Mouse (Mus musculus) layer of hippocampus, adult 9-10 months (tissue): ENCODE data around the gene Hc.

Experiments
- DNase-seq: peaks from one replicate; pipeline ENCODE4 v3.0.0; 2022; ENCODE audit warnings: low spot score

The Hc gene

DNA sequence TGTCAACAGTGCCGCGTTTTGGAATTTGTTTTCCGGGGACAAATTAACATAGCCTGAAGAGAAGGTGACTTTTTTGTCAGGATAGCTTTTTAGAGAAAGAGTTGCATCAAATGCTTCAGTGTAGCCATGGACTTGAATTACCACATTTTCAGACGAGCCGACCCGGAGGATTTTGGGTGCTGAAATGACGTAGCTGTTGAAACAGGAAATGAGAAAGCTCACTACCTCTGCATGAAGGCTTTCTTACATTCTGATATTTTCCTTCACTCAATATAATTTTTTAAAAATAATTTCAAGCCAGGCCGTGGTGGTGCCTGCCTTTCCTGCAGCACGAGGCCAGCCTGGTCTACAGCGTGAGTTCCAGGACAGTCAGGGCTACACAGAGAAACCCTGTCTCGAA, 4.0 kb downstream of the Hc start:
- no peak for DNase-seq

DNA sequence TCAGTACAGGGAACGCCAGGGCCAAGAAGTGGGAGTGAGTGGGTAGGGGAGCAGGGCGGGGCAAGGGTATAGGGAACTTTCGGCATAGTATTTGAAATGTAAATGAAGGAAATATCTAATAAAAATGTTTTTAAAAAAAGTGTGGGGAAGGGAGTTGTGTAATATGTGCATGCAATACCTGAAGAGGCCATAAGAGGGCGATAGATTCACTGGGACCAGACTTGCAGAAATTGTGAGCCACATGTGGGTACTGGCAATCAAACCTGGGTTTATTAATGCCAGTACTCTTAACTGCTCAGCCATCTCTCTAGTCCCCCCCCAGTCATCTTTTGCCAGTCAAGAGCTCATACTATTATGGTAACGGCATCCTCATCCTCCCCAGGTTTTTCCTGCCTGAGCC, 12.4 kb downstream of the Hc start:
- no peak for DNase-seq

DNA sequence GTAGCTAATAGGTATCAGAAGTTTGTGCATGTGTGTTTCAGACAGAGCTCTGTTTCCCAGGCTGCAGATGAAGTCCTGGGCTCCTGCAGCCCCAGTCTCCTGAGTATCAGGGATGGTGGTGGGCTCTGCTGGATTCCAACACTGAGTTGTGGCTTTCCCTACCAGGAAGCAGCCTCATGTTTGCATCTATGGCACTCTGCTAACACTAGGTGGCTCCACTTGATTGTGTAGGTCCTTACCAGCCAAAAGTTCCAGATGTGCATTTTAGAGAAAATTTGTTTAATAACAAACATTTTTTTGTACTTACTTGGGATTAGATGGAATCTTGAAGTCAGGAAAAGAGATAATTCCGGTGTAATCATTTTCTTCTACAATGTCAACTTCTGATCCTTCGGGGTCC, 16.3 kb downstream of the Hc start:
- DNase-seq = no peak

DNA sequence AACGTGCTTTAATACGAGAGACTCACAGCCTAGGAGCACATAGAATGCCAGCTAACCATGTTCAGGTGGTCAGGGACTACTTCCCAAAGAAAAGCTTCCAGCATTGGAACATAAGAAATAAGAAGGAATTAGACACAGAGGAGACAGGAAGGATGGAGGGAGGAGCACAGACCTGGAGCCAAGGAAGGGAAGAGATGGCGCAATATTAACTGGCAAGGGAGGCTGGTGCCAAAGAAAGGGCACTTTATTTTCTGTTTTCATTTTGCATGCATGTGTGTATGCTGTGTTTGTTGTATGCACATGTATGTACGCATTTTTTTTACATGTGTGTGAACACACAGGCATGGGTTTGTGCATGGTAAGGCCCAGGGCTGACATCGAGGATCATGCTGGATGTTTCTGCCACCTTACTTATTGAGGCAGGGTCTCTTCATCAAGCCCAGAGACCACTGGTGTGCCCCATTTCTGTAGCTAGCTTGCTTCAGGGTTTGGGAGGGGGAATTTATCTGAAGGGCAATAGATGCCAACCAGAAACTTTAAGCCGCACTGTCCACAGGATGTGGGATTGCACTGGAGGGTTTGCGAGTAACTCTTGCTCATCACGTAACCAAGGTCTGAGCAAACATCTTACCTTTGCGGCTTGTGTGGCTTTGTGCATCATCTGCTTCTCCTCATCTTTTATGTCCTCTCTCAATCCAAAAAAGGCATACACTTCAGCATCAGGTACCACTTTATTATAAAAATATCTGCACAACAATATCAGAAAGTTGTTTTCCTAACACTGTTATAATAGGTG, 22.5 kb downstream of the Hc start:
- no peak for DNase-seq

DNA sequence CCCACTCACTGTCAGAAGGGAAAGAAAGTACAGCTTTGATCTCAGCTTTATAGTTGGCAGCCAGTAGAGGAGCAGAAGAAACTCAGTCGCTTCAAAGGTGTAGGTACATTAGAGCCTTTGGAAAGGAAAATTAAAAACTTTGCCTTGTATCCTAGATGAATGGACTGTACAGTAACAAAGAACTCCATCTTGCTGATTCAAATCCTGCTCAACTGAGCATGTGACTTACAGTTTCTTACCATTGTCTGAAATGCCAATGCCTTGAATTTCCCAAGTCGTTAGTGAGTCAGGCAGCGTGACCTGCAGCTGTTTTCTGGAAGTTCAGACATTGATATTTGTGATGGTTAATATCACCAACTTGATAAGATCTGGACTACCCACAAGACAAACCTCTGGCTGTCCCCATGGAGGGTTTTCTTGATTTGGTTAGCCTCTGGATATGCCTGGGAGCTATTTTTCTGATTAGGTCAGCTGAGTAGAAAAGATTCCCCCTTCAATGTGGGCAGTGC, 36.5 kb downstream of the Hc start:
- DNase-seq = no peak

DNA sequence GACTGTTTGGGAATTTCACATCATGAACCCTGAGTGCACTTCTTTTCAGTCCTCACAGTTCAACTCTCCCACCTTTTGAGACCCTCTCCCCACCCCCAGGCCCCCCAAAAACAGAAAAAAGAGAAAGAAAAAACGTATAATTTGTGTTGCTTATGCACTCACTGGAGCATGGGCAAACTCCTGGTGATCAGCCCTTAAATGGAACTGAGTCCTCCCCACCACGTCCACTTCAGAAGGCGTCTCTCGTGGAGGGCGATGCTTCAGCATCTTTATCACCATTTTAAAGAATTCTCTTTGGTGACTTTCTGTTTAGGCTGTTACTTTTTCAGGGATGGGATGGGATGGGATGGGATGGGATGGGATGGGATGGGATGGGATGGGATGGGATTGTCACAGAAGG, 39.4 kb downstream of the Hc start:
- no peak for DNase-seq

DNA sequence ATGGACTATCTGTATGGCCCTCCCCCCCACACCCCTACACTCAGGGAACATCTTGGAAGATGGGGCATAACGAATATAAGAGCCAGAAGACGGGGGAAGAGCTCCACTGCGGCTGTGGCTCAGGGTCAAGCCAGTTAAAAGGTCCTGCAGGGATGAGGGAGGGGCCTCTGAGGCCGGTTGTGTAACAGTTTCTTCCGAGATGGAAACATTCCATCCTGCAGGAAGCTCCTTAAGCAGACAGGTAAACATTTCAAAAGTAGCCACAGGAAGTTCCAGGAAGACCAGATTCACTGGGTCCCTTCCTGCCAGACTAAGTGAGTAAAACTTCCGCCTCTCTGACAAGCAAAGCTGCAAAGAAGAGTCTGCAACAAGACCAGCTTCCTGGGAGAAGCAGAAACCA, 45.4 kb downstream of the Hc start:
- DNase-seq = no peak

DNA sequence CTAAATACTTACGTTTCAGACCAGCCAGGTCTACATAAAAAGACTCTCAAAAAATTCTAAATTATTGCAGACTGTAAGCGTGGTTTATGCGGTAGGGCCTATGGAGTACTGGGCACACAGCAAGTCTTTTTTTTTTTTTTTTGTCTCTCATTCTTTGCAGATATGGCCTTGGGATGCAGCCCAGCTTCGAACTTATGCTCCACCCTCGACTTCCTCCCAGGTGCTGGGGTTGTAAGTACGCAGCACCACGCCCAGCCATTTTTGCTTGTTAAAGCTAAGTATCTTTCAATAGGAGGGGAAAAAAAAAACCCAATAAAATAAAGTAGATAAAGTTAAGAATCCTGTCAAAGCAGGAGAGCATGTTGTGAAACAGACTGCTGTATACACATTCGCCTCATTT, 49.6 kb downstream of the Hc start:
- no peak for DNase-seq

DNA sequence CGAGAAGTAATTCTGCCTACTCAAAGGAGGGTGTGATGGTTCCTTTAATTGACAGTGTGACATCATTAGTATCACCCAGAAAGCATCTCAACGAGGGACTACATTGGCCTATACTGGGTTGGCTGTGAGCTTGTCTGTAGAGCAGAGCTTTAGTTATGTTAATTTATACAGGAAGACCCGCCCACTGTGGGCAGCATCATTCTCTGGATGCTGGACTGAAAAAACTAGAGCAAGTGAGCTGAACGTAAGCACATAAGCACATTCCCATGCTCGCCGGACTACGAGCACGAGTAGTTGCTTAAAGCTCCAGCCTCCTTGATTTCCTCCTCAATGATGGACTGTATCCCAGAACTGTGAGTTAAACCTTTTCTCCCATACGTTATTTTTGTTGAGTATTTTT, 62.3 kb downstream of the Hc start:
- DNase-seq = no peak

DNA sequence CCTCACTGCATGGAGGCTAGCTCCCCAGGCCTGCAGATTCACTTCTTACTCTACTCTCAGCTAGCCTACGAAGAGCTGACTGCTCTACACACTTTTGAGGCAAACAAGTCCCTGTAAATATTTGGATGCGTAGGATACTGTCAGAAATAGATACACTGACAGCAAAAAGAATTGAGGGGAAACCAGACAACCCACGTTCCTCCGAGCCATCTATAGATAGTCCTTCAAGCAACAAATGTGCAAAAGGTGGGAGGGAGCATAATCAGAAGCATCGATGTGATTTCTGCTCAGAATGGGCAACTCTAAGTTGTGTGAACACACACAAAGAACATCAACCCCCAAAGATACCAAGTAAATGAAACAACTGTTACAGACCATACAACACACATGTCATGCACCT, 64.7 kb downstream of the Hc start:
- DNase-seq = no peak

DNA sequence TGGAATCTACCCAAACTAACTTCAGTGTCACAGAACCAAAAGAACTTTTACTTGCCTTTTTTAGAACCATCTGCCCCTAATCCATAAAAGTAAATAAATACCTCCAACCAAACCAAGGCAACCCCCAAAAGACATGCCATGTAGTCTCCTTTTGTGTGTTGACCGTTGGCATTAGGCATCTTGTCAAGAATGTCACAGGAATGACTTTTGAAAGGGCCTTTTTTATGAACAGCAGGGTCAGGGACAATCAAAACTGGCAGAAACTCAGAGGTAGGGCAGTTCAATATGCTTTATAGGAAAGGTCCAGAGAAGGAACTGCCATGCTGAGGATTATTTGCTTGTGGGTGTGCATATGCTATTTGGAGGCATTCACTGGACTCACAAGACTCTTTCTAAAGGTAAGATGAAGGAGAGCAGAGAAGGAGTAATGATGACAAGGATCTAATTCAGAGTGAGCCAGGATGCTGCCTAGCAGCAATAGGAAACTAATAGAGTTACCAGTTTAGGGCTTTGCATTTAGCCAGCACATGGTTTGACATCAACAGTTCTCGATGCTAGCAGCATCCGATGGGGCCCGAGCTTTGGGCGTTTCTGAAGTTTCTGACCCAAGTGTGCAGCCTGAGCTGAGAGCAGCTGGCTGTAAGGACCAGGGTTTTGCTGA, 67.4 kb downstream of the Hc start:
- DNase-seq = no peak

DNA sequence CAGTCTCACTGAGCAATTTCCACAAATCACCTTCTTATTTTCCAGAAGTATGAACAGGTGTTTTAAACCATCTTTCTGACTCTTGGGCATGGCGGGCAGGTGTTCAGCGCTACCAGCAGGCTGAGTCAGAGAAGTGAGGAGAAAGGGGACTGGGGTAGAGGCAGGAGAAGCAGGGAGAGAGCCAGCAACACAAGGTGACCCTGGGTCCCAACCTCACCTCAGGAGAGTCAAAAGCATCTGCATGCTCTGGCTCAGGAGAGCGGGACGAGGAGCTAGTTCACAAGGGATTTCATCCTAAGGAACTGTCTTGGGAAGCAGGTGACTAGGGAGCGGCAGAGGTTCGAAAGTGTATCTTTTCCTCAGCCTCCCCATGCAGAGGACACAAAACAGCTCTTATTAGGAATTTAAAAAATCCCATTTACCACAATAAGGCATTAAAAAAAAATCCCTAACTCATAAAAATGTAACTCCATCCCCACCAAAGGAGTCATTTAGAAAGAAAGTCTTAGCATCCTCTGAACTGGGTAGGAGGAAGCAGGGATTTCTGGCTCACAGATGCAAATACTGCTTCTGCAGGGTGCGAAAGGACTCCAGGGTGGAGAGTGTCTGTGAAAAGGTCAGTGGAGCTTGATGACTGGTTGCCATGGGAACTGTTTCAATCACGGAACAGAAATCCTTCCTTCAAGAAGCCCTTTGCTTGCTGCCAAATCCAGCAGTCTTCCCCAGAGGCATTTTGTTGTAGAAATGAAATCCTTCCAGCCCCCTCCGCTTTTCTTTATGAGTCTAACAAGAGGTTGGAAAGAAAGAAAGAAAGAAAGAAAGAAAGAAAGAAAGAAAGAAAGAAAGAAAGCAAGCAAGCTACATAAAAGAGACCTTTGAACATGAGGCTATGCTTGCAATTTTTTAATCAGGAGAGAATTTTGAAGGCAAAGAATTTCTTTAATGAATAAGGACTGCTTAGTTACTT, 68.2 kb downstream of the Hc start:
- DNase-seq = no peak

DNA sequence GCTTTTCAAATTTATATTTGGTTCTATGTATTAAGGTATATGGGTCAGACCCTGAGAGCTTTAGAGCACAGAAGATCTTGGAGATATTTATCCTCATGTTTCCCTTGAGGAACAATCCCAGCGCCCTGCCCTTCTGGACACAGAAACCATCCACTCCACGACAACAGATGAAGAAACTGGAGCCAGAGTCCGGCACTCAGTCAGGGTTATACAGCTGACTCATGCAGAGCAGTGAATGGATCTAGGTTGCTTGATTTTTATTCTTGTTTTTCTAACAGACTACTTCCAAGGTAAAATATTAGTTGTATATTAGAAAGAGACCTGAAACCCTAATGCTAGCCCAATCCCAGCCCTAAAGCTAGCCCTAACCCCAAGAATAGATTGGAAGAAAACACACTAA, 69.3 kb downstream of the Hc start:
- no peak for DNase-seq

DNA sequence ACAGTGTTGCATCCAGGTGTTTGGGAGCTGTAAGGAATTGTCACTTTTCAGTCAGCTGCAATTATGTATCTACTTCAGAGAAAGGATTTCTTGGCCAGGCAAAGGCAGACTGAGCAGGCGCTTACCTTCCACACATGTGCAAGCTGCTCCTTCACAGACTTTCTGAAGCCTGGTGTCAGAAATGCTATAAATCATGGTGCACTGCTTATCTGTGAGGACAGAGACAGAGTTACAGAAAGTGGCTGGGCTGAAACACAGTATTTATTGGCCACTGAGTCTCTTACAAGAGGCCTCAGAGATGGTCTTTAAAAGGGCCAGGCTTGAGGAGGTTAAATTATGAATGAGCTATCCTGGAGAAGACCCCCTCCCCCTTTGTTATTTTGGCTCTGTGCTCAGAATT, 71.5 kb downstream of the Hc start:
- no peak for DNase-seq

DNA sequence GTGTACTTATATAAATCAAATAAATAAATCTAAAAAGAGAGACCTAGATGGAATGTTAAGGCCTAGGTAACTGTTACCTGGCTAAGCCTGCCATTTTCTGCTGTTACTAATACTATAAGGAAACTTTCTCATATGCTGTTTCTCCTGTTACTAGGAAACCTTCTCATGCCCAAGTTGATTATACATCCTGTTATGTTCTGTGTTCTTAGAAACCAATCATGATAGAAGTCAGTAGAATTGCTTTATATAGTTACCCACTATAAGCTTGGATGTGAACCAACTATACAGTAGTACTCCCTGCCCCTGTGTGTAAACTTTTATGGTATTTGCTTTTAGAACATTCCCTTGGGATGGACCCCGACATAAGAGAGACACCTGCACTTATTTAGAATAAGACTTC, 73.6 kb downstream of the Hc start:
- no peak for DNase-seq

DNA sequence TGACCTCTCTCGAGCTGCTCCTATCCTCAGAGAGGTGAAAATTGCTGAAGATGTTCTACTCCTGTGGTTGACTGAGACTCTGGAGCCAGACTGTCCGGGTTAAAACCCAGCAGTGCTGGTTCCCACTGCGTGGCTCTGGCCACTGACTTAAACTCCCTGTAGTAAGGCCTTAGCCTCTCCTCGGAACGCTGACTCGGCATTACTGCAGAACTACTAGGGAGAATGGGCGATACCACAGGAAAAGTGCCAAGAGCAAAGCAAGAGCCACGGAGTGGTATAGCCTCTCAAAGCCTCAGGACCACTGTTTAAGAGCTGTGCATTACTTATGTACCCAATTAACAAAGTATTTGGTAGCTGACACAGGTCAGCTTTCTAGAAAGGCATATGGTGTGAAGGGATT, 76.4 kb downstream of the Hc start:
- no peak for DNase-seq

DNA sequence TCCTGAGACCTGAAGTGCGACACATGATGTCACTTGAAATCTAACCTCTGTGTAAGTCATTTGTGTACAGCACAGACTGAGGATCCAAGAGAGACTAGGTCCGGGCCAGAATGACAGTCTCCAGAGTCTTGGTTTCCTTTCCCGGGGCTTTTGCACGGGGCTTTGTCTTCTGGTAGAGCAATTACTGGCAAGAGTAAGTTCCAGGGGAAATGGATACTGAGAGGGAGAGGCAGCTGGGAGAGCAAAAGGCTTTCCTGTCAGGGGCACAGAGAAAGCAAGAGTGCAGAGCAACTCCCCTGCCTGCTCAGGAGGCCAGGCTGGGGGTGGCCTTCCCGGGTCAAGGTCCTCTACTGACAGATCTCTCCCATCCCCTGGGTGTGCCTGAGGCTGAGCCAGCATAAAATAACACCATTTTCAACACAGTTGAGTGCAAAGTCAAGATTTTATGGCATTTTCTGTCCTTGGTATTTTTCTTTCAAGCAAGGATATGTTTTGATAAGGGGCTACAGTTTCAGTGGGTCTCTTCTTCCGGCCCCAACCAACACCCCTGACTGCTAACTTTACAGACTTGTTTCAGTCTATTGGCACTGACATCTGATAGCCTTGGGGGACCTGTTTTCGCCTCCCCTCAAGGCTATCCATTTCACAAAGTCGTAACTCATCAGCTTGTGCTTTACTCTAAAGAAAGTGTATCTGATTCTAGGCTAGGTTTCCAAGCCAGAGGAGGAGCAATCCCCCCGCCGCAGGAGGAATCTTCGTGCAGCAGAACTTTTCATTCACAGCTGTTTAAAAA, 78.1 kb downstream of the Hc start:
- DNase-seq = no peak

DNA sequence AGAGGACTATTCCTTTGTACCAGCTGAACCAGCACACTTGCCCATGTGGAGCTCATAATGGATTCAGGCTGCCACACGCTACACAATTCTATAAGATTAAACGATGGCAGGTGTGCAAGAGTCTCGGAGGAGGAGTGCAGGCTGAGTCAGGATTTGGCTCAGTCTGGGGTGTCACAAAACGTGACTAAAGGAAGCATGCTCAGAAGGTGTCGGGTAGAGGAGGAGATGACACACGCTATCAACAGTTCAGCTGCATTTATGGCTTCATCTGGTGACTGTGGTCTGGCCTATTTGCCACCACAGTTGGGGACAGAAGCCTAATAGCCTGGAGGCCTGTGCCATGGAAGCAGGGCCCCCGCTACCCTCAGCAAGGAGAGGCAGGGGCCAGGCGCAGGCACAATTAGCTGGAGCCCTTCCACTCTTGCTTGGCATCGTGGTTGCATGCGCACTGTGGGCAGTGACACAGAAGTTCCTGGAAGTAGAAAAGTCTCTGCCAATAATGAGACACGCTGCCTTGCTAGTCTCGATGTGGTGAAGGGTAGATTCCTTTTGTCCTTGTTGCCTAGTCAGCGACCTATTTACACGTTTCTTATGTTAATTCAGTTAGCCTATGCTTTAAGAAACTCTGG, 79.0 kb downstream of the Hc start:
- DNase-seq = no peak

DNA sequence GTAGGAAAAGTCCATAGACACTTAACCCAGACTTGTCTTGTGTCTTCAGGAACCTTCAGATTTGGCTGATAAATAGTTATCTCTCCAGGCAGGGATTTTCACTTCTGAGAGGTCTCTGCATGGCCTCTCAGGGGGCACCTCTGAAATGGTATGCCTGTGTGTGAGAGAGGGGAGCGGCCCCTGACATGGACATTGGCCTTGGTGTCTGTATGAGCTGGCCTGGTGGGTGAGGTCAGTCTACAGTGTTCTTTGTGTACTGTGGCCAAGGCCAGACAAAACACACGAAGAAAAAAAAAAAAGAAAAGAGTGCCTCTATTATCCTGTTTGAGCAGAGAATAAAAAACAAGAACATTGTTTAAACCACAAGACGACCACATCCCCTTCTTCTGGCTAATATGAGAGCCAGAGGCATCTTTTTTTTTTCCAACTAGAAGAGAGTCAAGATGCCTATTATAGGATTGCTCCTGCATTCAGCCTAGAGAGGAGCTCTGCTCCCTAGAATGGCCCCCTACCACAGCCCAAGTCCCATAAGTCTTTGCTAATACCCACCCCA, 81.7 kb downstream of the Hc start:
- DNase-seq = no peak

DNA sequence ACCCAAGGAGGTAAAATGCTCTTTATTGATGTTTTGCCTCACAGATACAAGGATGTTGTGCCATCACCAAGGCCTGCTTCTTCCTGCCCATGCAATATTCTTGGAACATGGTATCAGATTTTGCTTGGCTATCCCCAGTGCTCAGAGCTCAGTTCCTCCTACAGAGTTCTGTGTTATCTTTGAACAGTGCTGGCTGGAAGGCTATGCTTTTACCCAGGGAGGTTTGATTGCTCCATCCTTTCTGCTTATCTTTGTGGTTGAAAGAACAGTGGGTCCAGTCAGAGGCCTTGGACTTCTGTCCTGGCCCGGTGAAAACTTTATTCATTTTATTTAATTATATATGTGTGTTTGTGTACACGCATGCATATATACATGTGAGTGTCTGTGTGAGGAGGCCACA, 83.0 kb downstream of the Hc start:
- no peak for DNase-seq
